Mouse (Mus musculus) forebrain, embryonic 15.5 days (tissue): Measurements from ENCODE around the gene Wnt2. TPM values are rescaled to one million over a fixed set of nuclear protein-coding genes. Genes with fewer than 3 reads are reported as not detected.
A peak's percentile ranks its signal among the peaks of the same experiment; 100 is the strongest.

Source experiments
- ATAC-seq: fragments of 200-750 bp; cut with Nextera tagmentation; replicated peaks from 2 replicates; pipeline ENCODE4 v1.8.0; 2017; ENCODE audit warnings: mild to moderate bottlenecking, moderate TSS enrichment, moderate library complexity
- H3K27ac ChIP-seq: fragments of 300-500 bp; sonication (generic); replicated peaks from 2 replicates; pipeline ENCODE4 v1.5.1; 2015; ENCODE audit warnings: mild to moderate bottlenecking, inconsistent platforms
- H3K27me3 ChIP-seq: fragments of 300-500 bp; sonication (generic); 2 replicates; pipeline ENCODE4 v1.6.1; 2015; ENCODE audit warnings: inconsistent platforms
- H3K36me3 ChIP-seq: fragments of 300-500 bp; sonication (generic); 2 replicates; pipeline ENCODE4 v1.6.1; 2015; ENCODE audit warnings: mild to moderate bottlenecking, inconsistent platforms
- H3K4me1 ChIP-seq: fragments of 300-500 bp; sonication (generic); 2 replicates; pipeline ENCODE4 v1.6.1; 2015; ENCODE audit warnings: inconsistent platforms
- H3K4me2 ChIP-seq: fragments of 300-500 bp; sonication (generic); replicated peaks from 2 replicates; pipeline ENCODE4 v1.6.1; 2015; ENCODE audit warnings: mild to moderate bottlenecking, inconsistent platforms
- H3K4me3 ChIP-seq: fragments of 300-500 bp; sonication (generic); 2 replicates; pipeline ENCODE4 v1.5.1; 2015; ENCODE audit warnings: mild to moderate bottlenecking, inconsistent platforms
- H3K9ac ChIP-seq: fragments of 300-500 bp; sonication (generic); replicated peaks from 2 replicates; pipeline ENCODE4 v1.6.1; 2015; ENCODE audit warnings: mild to moderate bottlenecking, inconsistent platforms
- H3K9me3 ChIP-seq: fragments of 300-500 bp; sonication (generic); 2 replicates; pipeline ENCODE4 v1.6.1; 2016; ENCODE audit warnings: inconsistent platforms
- WGBS: fragments of 180-500 bp; shearing (Covaris S2); methylation state at CpG from one replicate; pipeline ENCODE4 v1.1.7; 2015; ENCODE audit warnings: mixed read lengths; 5-methylcytosine and 5-hydroxymethylcytosine counted together
- polyA plus RNA-seq: library from polyadenylated mRNA; unstranded; fragments of >200 nt; fragmentation: Nextera tagmentation; extraction: Ambion mirVana; gene quantifications from 2 replicates; pipeline ENCODE4 v1.2.1, GENCODE M21; 2015

Gene Wnt2
- polyA plus RNA-seq, result 0.13 and 0.19 TPM in 2 replicates

- WGBS, result under 1% methylated on average over 47 of the region's 47 CpGs
- peak within 1 kb of the TSS; percentile 88 for H3K4me2 ChIP-seq
- H3K4me1 ChIP-seq, result peaks cover 23% of the 10 kb centered on the region
- peak; percentile 62 for ATAC-seq
- H3K36me3 ChIP-seq, result no peaks in the 10 kb centered on the region
- peak within 1 kb of the TSS; percentile 35 for H3K9ac ChIP-seq
- peaks cover 36% of the 10 kb centered on the region for H3K27me3 ChIP-seq
- no peaks in the 10 kb centered on the region for H3K9me3 ChIP-seq
- H3K27ac ChIP-seq, result no peak within 1 kb of the TSS
- H3K4me3 ChIP-seq, result peak within 1 kb of the TSS; percentile 46
These were observed at the start of gene Wnt2 for GRCm38 (mm10) chr6:18029746-18030656. Wnt2 (minus strand) TSS chr6:18030585.

- Histone ChIP-seq H3K4me3 (no peak overlapping the region), H3K36me3 (no peaks in the 10 kb centered on the region), H3K27ac (no peak overlapping the region), H3K4me1 (no peaks in the 10 kb centered on the region), H3K27me3 (no peaks in the 10 kb centered on the region), H3K9ac (no peak overlapping the region), H3K9me3 (no peaks in the 10 kb centered on the region), H3K4me2 (no peak overlapping the region)
- 29% methylated on average over 1 of the region's 1 CpGs for WGBS
- 0 out of 2 replicates have a peak, but pooled peaks have one; percentile 38 for ATAC-seq
These were observed 48.2 kb upstream of the Wnt2 start for GRCm38 (mm10) chr6:18078615-18079014.

- no peak overlapping the region for H3K9ac ChIP-seq
- no peak overlapping the region for H3K4me3 ChIP-seq
- H3K9me3 ChIP-seq, result no peaks in the 10 kb centered on the region
- no peak for ATAC-seq
- H3K4me1 ChIP-seq, result no peaks in the 10 kb centered on the region
- no peak overlapping the region for H3K27ac ChIP-seq
- H3K27me3 ChIP-seq, result no peaks in the 10 kb centered on the region
- 82% methylated on average over 7 of the region's 7 CpGs for WGBS
- no peaks in the 10 kb centered on the region for H3K36me3 ChIP-seq
- H3K4me2 ChIP-seq, result no peak overlapping the region
These were observed 46.6 kb upstream of the Wnt2 start for GRCm38 (mm10) chr6:18076986-18077385.

- no peak overlapping the region for H3K4me3 ChIP-seq
- WGBS, result 70% methylated on average over 5 of the region's 5 CpGs
- ATAC-seq, result no peak
- no peaks in the 10 kb centered on the region for H3K36me3 ChIP-seq
- H3K27ac ChIP-seq, result no peak overlapping the region
- H3K9ac ChIP-seq, result no peak overlapping the region
- H3K4me1 ChIP-seq, result no peaks in the 10 kb centered on the region
- H3K4me2 ChIP-seq, result no peak overlapping the region
- H3K27me3 ChIP-seq, result no peaks in the 10 kb centered on the region
- no peaks in the 10 kb centered on the region for H3K9me3 ChIP-seq
These were observed 46.2 kb upstream of the Wnt2 start for GRCm38 (mm10) chr6:18076577-18076976.

- Histone ChIP-seq H3K27ac (no peak overlapping the region), H3K4me1 (no peaks in the 10 kb centered on the region), H3K27me3 (no peaks in the 10 kb centered on the region), H3K4me3 (no peak overlapping the region), H3K4me2 (no peak overlapping the region), H3K9me3 (no peaks in the 10 kb centered on the region), H3K36me3 (no peaks in the 10 kb centered on the region), H3K9ac (no peak overlapping the region)
- WGBS, result 86% methylated on average over 4 of the region's 4 CpGs
- ATAC-seq, result no peak
These were observed 27.5 kb upstream of the Wnt2 start for GRCm38 (mm10) chr6:18057899-18058298.

GRCm38 (mm10) chr6:18051702-18052101 lies 21.3 kb upstream of the Wnt2 start:
- Histone ChIP-seq H3K4me1 (no peaks in the 10 kb centered on the region), H3K27ac (no peak overlapping the region), H3K27me3 (no peaks in the 10 kb centered on the region), H3K4me3 (no peak overlapping the region), H3K4me2 (no peak overlapping the region), H3K36me3 (no peaks in the 10 kb centered on the region), H3K9ac (no peak overlapping the region), H3K9me3 (no peaks in the 10 kb centered on the region)
- ATAC-seq, result no peak
- WGBS, result 70% methylated on average over 5 of the region's 5 CpGs

- WGBS, result 84% methylated on average over 4 of the region's 4 CpGs
- no peaks in the 10 kb centered on the region for H3K27me3 ChIP-seq
- no peaks in the 10 kb centered on the region for H3K9me3 ChIP-seq
- H3K9ac ChIP-seq, result no peak overlapping the region
- no peaks in the 10 kb centered on the region for H3K4me1 ChIP-seq
- H3K27ac ChIP-seq, result no peak overlapping the region
- H3K4me3 ChIP-seq, result no peak overlapping the region
- H3K4me2 ChIP-seq, result no peak overlapping the region
- ATAC-seq, result no peak
- H3K36me3 ChIP-seq, result no peaks in the 10 kb centered on the region
These were observed 13.9 kb upstream of the Wnt2 start for GRCm38 (mm10) chr6:18044299-18044698.

GRCm38 (mm10) chr6:18043172-18043571 lies 12.8 kb upstream of the Wnt2 start:
- Histone ChIP-seq H3K27me3 (no peaks in the 10 kb centered on the region), H3K27ac (no peak overlapping the region), H3K4me2 (no peak overlapping the region), H3K9me3 (no peaks in the 10 kb centered on the region), H3K9ac (no peak overlapping the region), H3K4me3 (no peak overlapping the region), H3K4me1 (no peaks in the 10 kb centered on the region), H3K36me3 (no peaks in the 10 kb centered on the region)
- WGBS, result 84% methylated on average over 5 of the region's 5 CpGs
- no peak for ATAC-seq

- Histone ChIP-seq H3K36me3 (no peaks in the 10 kb centered on the region), H3K27ac (no peak overlapping the region), H3K4me1 (peaks cover 23% of the 10 kb centered on the region), H3K27me3 (peaks cover 36% of the 10 kb centered on the region), H3K9me3 (no peaks in the 10 kb centered on the region), H3K4me3 (peak overlapping the region; percentile 46; the same call in 1 of the 2 replicates), H3K4me2 (peak overlapping the region; percentile 88), H3K9ac (no peak overlapping the region)
- ATAC-seq, result no peak
- 28% methylated on average over 6 of the region's 6 CpGs for WGBS
These were observed 1.9 kb upstream of the Wnt2 start for GRCm38 (mm10) chr6:18032271-18032670.

GRCm38 (mm10) chr6:18031509-18032010 lies 1.2 kb upstream of the Wnt2 start:
- Histone ChIP-seq H3K4me3 (peak overlapping the region; percentile 46), H3K27ac (no peak overlapping the region), H3K27me3 (peaks cover 36% of the 10 kb centered on the region), H3K9me3 (no peaks in the 10 kb centered on the region), H3K9ac (peak overlapping the region; percentile 35; the same call in 1 of the 2 replicates), H3K4me2 (peak overlapping the region; percentile 88), H3K4me1 (peaks cover 23% of the 10 kb centered on the region), H3K36me3 (no peaks in the 10 kb centered on the region)
- under 1% methylated on average over 29 of the region's 29 CpGs for WGBS
- ATAC-seq, result peak; percentile 68

- ATAC-seq, result peak; percentile 46
- peaks cover 36% of the 10 kb centered on the region for H3K27me3 ChIP-seq
- H3K4me2 ChIP-seq, result peak overlapping the region; percentile 88
- no peaks in the 10 kb centered on the region for H3K9me3 ChIP-seq
- H3K9ac ChIP-seq, result peak overlapping the region; percentile 35; the same call in 1 of the 2 replicates
- H3K36me3 ChIP-seq, result no peaks in the 10 kb centered on the region
- no peak overlapping the region for H3K27ac ChIP-seq
- 9% methylated on average over 12 of the region's 12 CpGs for WGBS
- peaks cover 23% of the 10 kb centered on the region for H3K4me1 ChIP-seq
- H3K4me3 ChIP-seq, result peak overlapping the region; percentile 46
These were observed 603 bp upstream of the Wnt2 start for GRCm38 (mm10) chr6:18030868-18031508.
